Mouse (Mus musculus) cerebellum, adult 18-20 months (tissue): ENCODE measurements at regions not wholly inside any gene's neighbourhood (a gene's known extent, or its start where the extent isn't known, plus 50 kb on each side); places are given as distances from the start of the nearest gene placed in this dataset.
"Not testable (repeated sequence)": the region's sequence is repeated elsewhere in the genome, so short reads cannot be mapped to it uniquely, and the experiment has no call there.

Experiments
- DNase-seq, 2 experiments: peaks; one replicate each; pipeline ENCODE4 v3.0.0; 2021

- DNase-seq, result no peak
Observed at GRCm38 (mm10) chr5:148775232-148775631, 153.9 kb downstream of the Katnal1 start.

GRCm38 (mm10) chr5:148774446-148774845 lies 154.7 kb downstream of the Katnal1 start:
- DNase-seq, result no peak

- no peak for DNase-seq
Observed at GRCm38 (mm10) chr5:148769452-148769851, 159.7 kb downstream of the Katnal1 start.

- DNase-seq, result no peak
Observed at GRCm38 (mm10) chr5:148768346-148768745, 160.8 kb downstream of the Katnal1 start.

- no peak for DNase-seq
Observed at GRCm38 (mm10) chr5:148765993-148766392, 163.1 kb downstream of the Katnal1 start.

GRCm38 (mm10) chr5:148760108-148760507 lies 169.0 kb downstream of the Katnal1 start:
- no peak for DNase-seq

- no peak for DNase-seq
Observed at GRCm38 (mm10) chr5:148758786-148759185, 170.3 kb downstream of the Katnal1 start.

- no peak for DNase-seq
Observed at GRCm38 (mm10) chr5:148757715-148758114, 171.4 kb downstream of the Katnal1 start.

GRCm38 (mm10) chr5:148757236-148757635 lies 171.9 kb downstream of the Katnal1 start:
- no peak for DNase-seq

- DNase-seq, result no peak
Observed at GRCm38 (mm10) chr5:148756246-148756930, 172.7 kb downstream of the Katnal1 start.

- no peak for DNase-seq
Observed at GRCm38 (mm10) chr5:148755807-148756206, 173.3 kb downstream of the Katnal1 start.

- DNase-seq, result no peak
Observed at GRCm38 (mm10) chr5:148754896-148755295, 174.2 kb downstream of the Katnal1 start.

GRCm38 (mm10) chr5:148754363-148754762 lies 174.8 kb downstream of the Katnal1 start:
- no peak for DNase-seq

GRCm38 (mm10) chr5:148753457-148753856 lies 175.7 kb downstream of the Katnal1 start:
- no peak for DNase-seq

- no peak for DNase-seq
Observed at GRCm38 (mm10) chr5:148751980-148752379, 177.1 kb downstream of the Katnal1 start.

GRCm38 (mm10) chr5:148750002-148750734 lies 179.0 kb downstream of the Katnal1 start:
- DNase-seq, result no peak

GRCm38 (mm10) chr5:148747972-148748764 lies 181.0 kb downstream of the Katnal1 start:
- no peak for DNase-seq

GRCm38 (mm10) chr5:148747549-148747948 lies 181.6 kb downstream of the Katnal1 start:
- DNase-seq, result no peak

- not testable (repeated sequence) for DNase-seq
Observed at GRCm38 (mm10) chr5:148746726-148747125, 182.4 kb downstream of the Katnal1 start.

- no peak for DNase-seq
Observed at GRCm38 (mm10) chr5:148744676-148745391, 184.3 kb downstream of the Katnal1 start.

- no peak for DNase-seq
Observed at GRCm38 (mm10) chr5:148742158-148742835, 186.8 kb downstream of the Katnal1 start.
